Mouse (Mus musculus) heart, embryonic 14.5 days (tissue): Measurements from ENCODE around the gene Bloc1s6. TPM values are rescaled to one million over a fixed set of nuclear protein-coding genes. Genes with fewer than 3 reads are reported as not detected.
A peak's percentile ranks its signal among the peaks of the same experiment; 100 is the strongest.

Source experiments
- ATAC-seq: fragments of 200-750 bp; cut with Nextera tagmentation; 2 replicates; pipeline ENCODE4 v1.8.0; 2017; ENCODE audit warnings: low read depth, moderate TSS enrichment; ENCODE audit not compliant: insufficient number of reproducible peaks, insufficient read depth, low FRiP score
- H3K27ac ChIP-seq, 2 experiments: fragments of 200-500 bp in 1 of 2; fragments of 300-500 bp in 1 of 2; sonication (generic) in 1 of 2; replicated peaks in 1 of 2; 2 replicates each; pipeline ENCODE4 v1.5.1; 2012 to 2014; ENCODE audit warnings: low read depth in 2 of 2, low read length in 2 of 2, control low read depth in 1 of 2, mild to moderate bottlenecking in 1 of 2, mixed read lengths in 1 of 2; ENCODE audit not compliant: control insufficient read depth in 1 of 2, insufficient read depth in 1 of 2
- H3K27me3 ChIP-seq: fragments of 300-500 bp; sonication (generic); 2 replicates; pipeline ENCODE4 v1.6.1; 2014; ENCODE audit warnings: mild to moderate bottlenecking, low read length, control low read depth; ENCODE audit not compliant: control insufficient read depth, insufficient read depth
- H3K36me3 ChIP-seq: fragments of 300-500 bp; sonication (generic); 2 replicates; pipeline ENCODE4 v1.6.1; 2014; ENCODE audit warnings: mild to moderate bottlenecking, control low read depth, low read length, mixed read lengths; ENCODE audit not compliant: control insufficient read depth, insufficient read depth
- H3K4me1 ChIP-seq, 2 experiments: fragments of 200-500 bp in 1 of 2; fragments of 300-500 bp in 1 of 2; sonication (generic) in 1 of 2; 2 replicates each; pipeline ENCODE4 v1.6.1; 2012 to 2014; ENCODE audit warnings: low read length in 2 of 2, control low read depth in 1 of 2, mixed read lengths in 1 of 2; ENCODE audit not compliant: control insufficient read depth in 2 of 2, insufficient read depth in 2 of 2
- H3K4me2 ChIP-seq: fragments of 300-500 bp; sonication (generic); 2 replicates; pipeline ENCODE4 v1.6.1; 2014; ENCODE audit warnings: mild to moderate bottlenecking, low read length
- H3K4me3 ChIP-seq, 2 experiments: fragments of 200-500 bp in 1 of 2; fragments of 300-500 bp in 1 of 2; sonication (generic) in 1 of 2; 2 replicates each; pipeline ENCODE4 v1.5.1; 2012 to 2014; ENCODE audit warnings: low read length in 2 of 2, mild to moderate bottlenecking in 2 of 2, control low read depth in 1 of 2, low read depth in 1 of 2, moderate library complexity in 1 of 2; ENCODE audit not compliant: control insufficient read depth in 1 of 2, insufficient read depth in 1 of 2
- H3K9ac ChIP-seq: fragments of 300-500 bp; sonication (generic); 2 replicates; pipeline ENCODE4 v1.6.1; 2014; ENCODE audit warnings: mild to moderate bottlenecking, low read length
- H3K9me3 ChIP-seq: fragments of 300-500 bp; sonication (generic); 2 replicates; pipeline ENCODE4 v1.6.1; 2016; ENCODE audit warnings: low read length, control low read depth; ENCODE audit not compliant: control insufficient read depth
- WGBS: fragments of 180-500 bp; shearing (Covaris S2); extraction: QIAGEN DNeasy Blood & Tissue Kit; methylation state at CpG from one replicate; pipeline ENCODE4 v1.1.7; 2014; 5-methylcytosine and 5-hydroxymethylcytosine counted together
- polyA plus RNA-seq: library from polyadenylated mRNA; unstranded; fragments of >200 nt; fragmentation: Nextera tagmentation; extraction: Ambion mirVana; gene quantifications from 2 replicates; pipeline ENCODE4 v1.2.1, GENCODE M21; 2014

Bloc1s6 gene
- polyA plus RNA-seq, 1 experiment from 2014 or later, result 31.3 TPM

DNA sequence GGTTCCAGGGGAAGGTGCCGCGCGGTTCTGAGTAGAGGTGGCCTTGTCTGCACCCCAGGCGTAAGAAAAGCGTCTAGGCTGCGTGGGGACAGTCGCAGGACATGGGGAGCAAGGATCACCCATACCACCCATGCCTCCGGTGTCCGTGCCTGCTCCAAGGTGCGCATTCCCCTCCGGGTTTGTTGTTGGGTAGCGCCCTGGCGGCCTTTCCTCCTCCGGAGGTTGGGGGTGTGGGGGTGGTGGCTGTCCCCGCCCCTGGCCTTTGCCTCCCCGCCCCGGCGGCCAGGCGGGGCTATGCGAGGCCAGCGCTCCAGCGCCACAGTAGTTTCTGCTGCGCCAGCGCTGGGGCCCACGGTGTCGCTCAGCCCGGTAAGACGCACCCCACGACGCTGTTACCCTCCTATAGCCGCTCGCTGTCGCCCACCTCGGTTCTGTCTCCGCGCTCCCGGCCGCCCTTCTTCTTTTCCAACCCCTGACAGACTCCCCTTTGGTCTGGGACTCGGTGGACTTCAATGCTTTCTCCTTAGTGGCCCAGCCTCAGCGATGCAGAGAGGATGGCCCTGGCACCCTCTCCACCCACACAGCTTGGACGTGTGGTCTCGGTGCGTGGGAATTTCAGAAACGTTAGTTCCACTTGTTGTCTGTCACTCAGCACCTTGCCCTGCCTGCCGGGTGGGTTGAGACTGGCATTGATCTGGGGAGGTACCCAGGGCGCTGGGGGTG is 26.9 kb downstream of the Bloc1s6 start, which contains the start of gene Sqor:
Sqor (plus strand) TSS at position 167 of the 723 bp plus-strand sequence.
- Histone ChIP-seq H3K9me3 (no peaks in the 10 kb centered on the region), H3K27me3 (0 out of 2 replicates have a peak, but pooled peaks cover 4% of the 10 kb centered on the region), H3K4me1 (peaks cover 0 to 3% of the 10 kb centered on the region in 2 experiments; a peak in 1 of 4 replicates), H3K27ac (no peak within 1 kb of the TSS), H3K36me3 (no peaks in the 10 kb centered on the region), H3K9ac (peak within 1 kb of the TSS; percentile 78), H3K4me3 (peak within 1 kb of the TSS; percentile 55 to 56), H3K4me2 (peak within 1 kb of the TSS; percentile 91)
- WGBS, result 1% methylated on average over 46 of the region's 46 CpGs
- peak; percentile 77 for ATAC-seq

DNA sequence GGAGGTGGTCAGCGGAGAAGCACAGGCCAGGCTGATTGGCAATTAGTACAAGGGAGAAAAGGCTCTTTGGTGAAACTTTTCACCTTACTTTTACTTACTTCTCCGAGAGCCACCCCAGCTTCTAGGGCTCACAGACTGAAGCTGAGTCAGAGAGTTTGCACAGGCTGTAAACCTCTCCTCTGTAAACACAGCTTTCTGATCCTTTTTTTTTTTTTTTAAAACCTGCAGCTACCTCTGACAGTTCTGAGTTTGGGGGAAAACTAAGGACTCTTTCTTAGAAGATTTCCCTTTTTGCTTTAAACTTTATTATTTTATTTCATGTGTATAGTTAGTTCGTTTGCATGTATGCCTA is 27.5 kb downstream of the Bloc1s6 start:
- Histone ChIP-seq H3K27ac (no peak overlapping the region), H3K9me3 (no peaks in the 10 kb centered on the region), H3K4me3 (peak overlapping the region; percentile 55 to 56), H3K27me3 (0 out of 2 replicates have a peak, but pooled peaks cover 4% of the 10 kb centered on the region), H3K4me2 (peak overlapping the region; percentile 91), H3K36me3 (no peaks in the 10 kb centered on the region), H3K9ac (peak overlapping the region; percentile 78), H3K4me1 (peaks cover 0 to 3% of the 10 kb centered on the region in 2 experiments; a peak in 1 of 4 replicates)
- 44% methylated on average over 3 of the region's 3 CpGs for WGBS
- ATAC-seq, result no peak

DNA sequence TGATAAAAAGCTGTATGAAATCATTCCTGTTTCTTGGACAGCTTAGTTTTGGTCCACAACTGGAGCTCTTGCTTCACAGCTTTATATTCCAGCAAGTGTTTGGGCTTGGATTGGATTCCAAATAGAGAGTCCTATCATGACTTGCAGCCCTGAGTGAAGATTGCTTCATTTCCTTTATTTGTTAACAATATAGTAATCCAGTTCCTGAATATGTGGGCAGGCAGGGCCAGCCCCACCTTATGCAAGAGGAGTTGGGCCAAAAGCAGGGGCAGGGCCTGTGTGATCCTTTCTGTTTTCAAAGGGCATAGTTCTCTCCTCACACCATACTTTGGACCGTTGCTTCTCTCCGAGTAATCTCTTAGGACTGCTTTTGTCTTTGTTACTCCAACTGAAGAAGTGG is 32.7 kb downstream of the Bloc1s6 start:
- H3K36me3 ChIP-seq, result no peaks in the 10 kb centered on the region
- no peak overlapping the region for H3K27ac ChIP-seq
- H3K27me3 ChIP-seq, result 0 out of 2 replicates have a peak, but pooled peaks cover 4% of the 10 kb centered on the region
- ATAC-seq, result no peak
- 70% methylated on average over 2 of the region's 2 CpGs for WGBS
- no peaks in the 10 kb centered on the region for H3K4me1 ChIP-seq
- H3K9me3 ChIP-seq, result no peaks in the 10 kb centered on the region
- no peak overlapping the region for H3K9ac ChIP-seq
- no peak overlapping the region for H3K4me2 ChIP-seq
- H3K4me3 ChIP-seq, result no peak overlapping the region

DNA sequence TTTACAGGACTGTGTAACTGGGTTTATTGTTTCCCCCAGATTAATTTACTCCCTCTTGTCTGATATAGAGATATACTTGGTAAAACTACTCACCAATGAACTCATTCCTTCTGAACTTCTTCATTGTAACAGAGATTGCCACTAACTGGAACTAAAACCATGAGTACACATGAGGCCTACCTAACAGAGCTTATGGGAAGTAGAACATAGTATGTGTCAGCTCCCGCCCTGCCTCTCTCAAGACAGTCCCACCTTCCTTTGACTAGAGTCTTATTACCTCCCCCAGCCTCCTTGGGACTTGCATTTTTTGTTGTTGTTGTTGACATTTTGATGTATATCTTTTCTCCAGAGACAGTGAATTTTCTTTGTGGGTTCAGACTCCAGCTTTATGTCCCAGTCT is 34.6 kb downstream of the Bloc1s6 start:
- 89% methylated on average over 1 of the region's 1 CpGs for whole genome bisulfite sequencing
- Histone ChIP-seq H3K4me2 (no peak overlapping the region), H3K4me3 (no peak overlapping the region), H3K36me3 (no peaks in the 10 kb centered on the region), H3K4me1 (no peaks in the 10 kb centered on the region), H3K27ac (no peak overlapping the region), H3K27me3 (no peaks in the 10 kb centered on the region), H3K9ac (no peak overlapping the region), H3K9me3 (no peaks in the 10 kb centered on the region)
- ATAC-seq, result no peak

DNA sequence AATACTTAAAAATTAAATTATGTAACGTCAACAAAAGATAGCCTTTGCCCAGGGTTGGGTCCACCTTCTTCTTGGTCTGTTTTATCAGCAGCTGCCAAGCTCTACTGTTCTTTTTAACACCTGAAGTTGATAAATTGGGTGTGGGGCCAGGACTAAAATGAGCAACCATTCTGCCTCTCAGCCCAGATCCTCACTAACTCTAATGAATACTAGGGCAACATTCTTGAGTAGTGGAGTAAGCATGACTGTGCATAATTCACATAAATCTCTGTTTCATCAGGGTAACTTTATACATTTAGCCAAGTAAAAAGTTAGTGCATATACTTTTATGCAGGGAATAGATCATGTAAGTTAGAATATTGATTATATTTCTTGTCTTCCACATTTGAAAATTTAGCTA is 37.2 kb downstream of the Bloc1s6 start:
- no peak for ATAC-seq
- H3K9ac ChIP-seq, result no peak overlapping the region
- WGBS, result 69% methylated on average over 1 of the region's 1 CpGs
- peaks cover 0 to 2% of the 10 kb centered on the region in 2 experiments; a peak in 1 of 4 replicates for H3K4me1 ChIP-seq
- no peak overlapping the region for H3K27ac ChIP-seq
- H3K4me3 ChIP-seq, result no peak overlapping the region
- H3K9me3 ChIP-seq, result no peaks in the 10 kb centered on the region
- H3K4me2 ChIP-seq, result no peak overlapping the region
- H3K36me3 ChIP-seq, result no peaks in the 10 kb centered on the region
- H3K27me3 ChIP-seq, result no peaks in the 10 kb centered on the region

DNA sequence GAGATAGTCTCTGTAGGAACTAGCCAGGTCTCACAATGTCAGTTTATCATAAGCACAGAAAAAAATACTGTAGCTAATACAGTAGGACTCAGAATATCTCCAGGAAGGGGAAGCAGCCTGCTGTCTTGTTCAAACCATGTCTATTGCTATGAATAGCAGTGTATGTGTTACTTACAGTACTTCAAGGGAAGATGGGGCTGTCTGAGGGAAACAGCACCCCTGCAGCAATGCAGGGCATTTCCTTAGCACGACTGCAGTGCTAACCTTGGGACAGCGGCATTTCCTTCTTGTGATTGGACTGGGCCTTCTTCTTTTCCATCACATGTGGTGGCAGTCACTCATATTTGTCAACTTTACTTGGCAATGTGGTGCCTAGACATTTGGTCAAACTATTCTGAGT is 38.5 kb downstream of the Bloc1s6 start:
- no peak overlapping the region for H3K4me3 ChIP-seq
- no peak overlapping the region for H3K4me2 ChIP-seq
- H3K36me3 ChIP-seq, result no peaks in the 10 kb centered on the region
- H3K9ac ChIP-seq, result no peak overlapping the region
- no peaks in the 10 kb centered on the region for H3K27me3 ChIP-seq
- ATAC-seq, result no peak
- H3K27ac ChIP-seq, result no peak overlapping the region
- H3K4me1 ChIP-seq, result peaks cover 0 to 2% of the 10 kb centered on the region in 2 experiments; a peak in 1 of 4 replicates
- 58% methylated on average over 2 of the region's 2 CpGs for WGBS
- H3K9me3 ChIP-seq, result no peaks in the 10 kb centered on the region

DNA sequence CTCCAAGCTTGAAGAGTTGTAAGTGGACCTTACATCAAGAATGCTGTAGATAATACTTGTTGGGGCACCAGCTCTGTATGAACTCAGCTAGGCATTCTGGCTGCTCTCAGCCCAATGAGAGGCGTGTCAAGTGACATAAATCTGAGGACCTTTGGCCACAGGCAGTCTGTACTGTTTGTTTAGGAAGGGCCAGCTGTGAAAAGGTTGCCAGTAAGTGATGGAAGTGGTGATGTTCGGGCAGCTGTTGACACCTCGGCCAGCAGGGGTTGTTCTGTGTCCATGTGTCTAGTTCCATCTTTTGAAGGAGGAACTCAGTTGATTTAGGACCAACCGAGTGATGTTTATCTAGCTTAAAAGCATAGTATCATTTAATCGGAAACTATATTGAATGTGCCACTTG is 41.7 kb downstream of the Bloc1s6 start:
- H3K9me3 ChIP-seq, result no peaks in the 10 kb centered on the region
- H3K4me2 ChIP-seq, result no peak overlapping the region
- no peak for ATAC-seq
- no peak overlapping the region for H3K4me3 ChIP-seq
- H3K9ac ChIP-seq, result no peak overlapping the region
- 59% methylated on average over 5 of the region's 5 CpGs for WGBS
- H3K4me1 ChIP-seq, result peaks cover 0 to 2% of the 10 kb centered on the region in 2 experiments; a peak in 1 of 4 replicates
- no peak overlapping the region for H3K27ac ChIP-seq
- no peaks in the 10 kb centered on the region for H3K36me3 ChIP-seq
- H3K27me3 ChIP-seq, result no peaks in the 10 kb centered on the region
